Mouse (Mus musculus): ENCODE measurements around the gene Rpa1. TPM values are rescaled to one million over a fixed set of nuclear protein-coding genes. Genes with fewer than 3 reads are reported as not detected.
"Not testable (repeated sequence)": the region's sequence is repeated elsewhere in the genome, so short reads cannot be mapped to it uniquely, and the experiment has no call there.

Rpa1 gene
- polyA plus RNA-seq, 1 experiment, result 76.4 TPM

GRCm38 (mm10) chr11:75304797-75305196 lies 43.3 kb downstream of the Rpa1 start:
- no peak overlapping the region for H3K4me3 ChIP-seq (ENCODE audit: control insufficient read depth, low read depth, low read length)
- no peak for TF ChIP-seq POLR2A (IDR thresholded peaks at IDR 0.05; ENCODE audit: control insufficient read depth, low read depth, low read length)
- TF ChIP-seq CTCF (IDR thresholded peaks at IDR 0.05; ENCODE audit: control insufficient read depth, insufficient read depth, insufficient replicate concordance, low read depth, low read length), result no peak
- no peak overlapping the region for H3K27ac ChIP-seq (ENCODE audit: control insufficient read depth, insufficient read depth, low read depth, low read length)
- H3K4me1 ChIP-seq (ENCODE audit: control insufficient read depth, insufficient read depth, low read length), result no peaks in the 10 kb centered on the region
- no peaks in the 10 kb centered on the region for H3K27me3 ChIP-seq (ENCODE audit: control insufficient read depth, insufficient read depth, low read length)
- H3K36me3 ChIP-seq (ENCODE audit: control insufficient read depth, insufficient read depth, low read length), result peaks cover 1% of the 10 kb centered on the region

- Histone ChIP-seq H3K27me3 (ENCODE audit: control insufficient read depth, insufficient read depth, low read length) (no peaks in the 10 kb centered on the region), H3K36me3 (ENCODE audit: control insufficient read depth, insufficient read depth, low read length) (peaks cover 1% of the 10 kb centered on the region), H3K4me3 (ENCODE audit: control insufficient read depth, low read depth, low read length) (no peak overlapping the region), H3K27ac (ENCODE audit: control insufficient read depth, insufficient read depth, low read depth, low read length) (no peak overlapping the region), H3K4me1 (ENCODE audit: control insufficient read depth, insufficient read depth, low read length) (no peaks in the 10 kb centered on the region)
- TF ChIP-seq CTCF (IDR thresholded peaks at IDR 0.05; ENCODE audit: control insufficient read depth, insufficient read depth, insufficient replicate concordance, low read depth, low read length) (no peak), POLR2A (IDR thresholded peaks at IDR 0.05; ENCODE audit: control insufficient read depth, low read depth, low read length) (no peak)
Observed at GRCm38 (mm10) chr11:75300954-75301353, 47.2 kb downstream of the Rpa1 start.

GRCm38 (mm10) chr11:75299786-75300185 lies 48.3 kb downstream of the Rpa1 start:
- Histone ChIP-seq H3K36me3 (ENCODE audit: control insufficient read depth, insufficient read depth, low read length) (peaks cover 1% of the 10 kb centered on the region), H3K27me3 (ENCODE audit: control insufficient read depth, insufficient read depth, low read length) (no peaks in the 10 kb centered on the region), H3K4me3 (ENCODE audit: control insufficient read depth, low read depth, low read length) (no peak overlapping the region), H3K4me1 (ENCODE audit: control insufficient read depth, insufficient read depth, low read length) (no peaks in the 10 kb centered on the region), H3K27ac (ENCODE audit: control insufficient read depth, insufficient read depth, low read depth, low read length) (no peak overlapping the region)
- TF ChIP-seq POLR2A (IDR thresholded peaks at IDR 0.05; ENCODE audit: control insufficient read depth, low read depth, low read length) (no peak), CTCF (IDR thresholded peaks at IDR 0.05; ENCODE audit: control insufficient read depth, insufficient read depth, insufficient replicate concordance, low read depth, low read length) (no peak)

- Histone ChIP-seq H3K27me3 (ENCODE audit: control insufficient read depth, insufficient read depth, low read length) (no peaks in the 10 kb centered on the region), H3K27ac (ENCODE audit: control insufficient read depth, insufficient read depth, low read depth, low read length) (no peak overlapping the region), H3K4me3 (ENCODE audit: control insufficient read depth, low read depth, low read length) (no peak overlapping the region), H3K36me3 (ENCODE audit: control insufficient read depth, insufficient read depth, low read length) (peaks cover 1% of the 10 kb centered on the region), H3K4me1 (ENCODE audit: control insufficient read depth, insufficient read depth, low read length) (no peaks in the 10 kb centered on the region)
- TF ChIP-seq POLR2A (IDR thresholded peaks at IDR 0.05; ENCODE audit: control insufficient read depth, low read depth, low read length) (no peak), CTCF (IDR thresholded peaks at IDR 0.05; ENCODE audit: control insufficient read depth, insufficient read depth, insufficient replicate concordance, low read depth, low read length) (no peak)
Observed at GRCm38 (mm10) chr11:75298491-75298890, 49.6 kb downstream of the Rpa1 start.

GRCm38 (mm10) chr11:75297631-75298030 lies 50.5 kb downstream of the Rpa1 start:
- no peak for TF ChIP-seq CTCF (IDR thresholded peaks at IDR 0.05; ENCODE audit: control insufficient read depth, insufficient read depth, insufficient replicate concordance, low read depth, low read length)
- TF ChIP-seq POLR2A (IDR thresholded peaks at IDR 0.05; ENCODE audit: control insufficient read depth, low read depth, low read length), result no peak
- no peaks in the 10 kb centered on the region for H3K27me3 ChIP-seq (ENCODE audit: control insufficient read depth, insufficient read depth, low read length)
- peaks cover 1% of the 10 kb centered on the region; the same call in 1 of the 2 replicates for H3K36me3 ChIP-seq (ENCODE audit: control insufficient read depth, insufficient read depth, low read length)
- H3K4me3 ChIP-seq (ENCODE audit: control insufficient read depth, low read depth, low read length), result no peak overlapping the region
- no peaks in the 10 kb centered on the region for H3K4me1 ChIP-seq (ENCODE audit: control insufficient read depth, insufficient read depth, low read length)
- H3K27ac ChIP-seq (ENCODE audit: control insufficient read depth, insufficient read depth, low read depth, low read length), result no peak overlapping the region

- Histone ChIP-seq H3K27ac (ENCODE audit: control insufficient read depth, insufficient read depth, low read depth, low read length) (no peak overlapping the region), H3K4me3 (ENCODE audit: control insufficient read depth, low read depth, low read length) (no peak overlapping the region), H3K4me1 (ENCODE audit: control insufficient read depth, insufficient read depth, low read length) (peaks cover 2% of the 10 kb centered on the region; the same call in 1 of the 2 replicates), H3K36me3 (ENCODE audit: control insufficient read depth, insufficient read depth, low read length) (peaks cover 1% of the 10 kb centered on the region; the same call in 1 of the 2 replicates), H3K27me3 (ENCODE audit: control insufficient read depth, insufficient read depth, low read length) (no peaks in the 10 kb centered on the region)
- TF ChIP-seq CTCF (IDR thresholded peaks at IDR 0.05; ENCODE audit: control insufficient read depth, insufficient read depth, insufficient replicate concordance, low read depth, low read length) (no peak), POLR2A (IDR thresholded peaks at IDR 0.05; ENCODE audit: control insufficient read depth, low read depth, low read length) (no peak)
Observed at GRCm38 (mm10) chr11:75296406-75297005, 51.6 kb downstream of the Rpa1 start.

GRCm38 (mm10) chr11:75295534-75295933 lies 52.6 kb downstream of the Rpa1 start:
- H3K4me1 ChIP-seq (ENCODE audit: control insufficient read depth, insufficient read depth, low read length); H3K36me3 ChIP-seq (ENCODE audit: control insufficient read depth, insufficient read depth, low read length); H3K4me3 ChIP-seq (ENCODE audit: control insufficient read depth, low read depth, low read length); H3K27me3 ChIP-seq (ENCODE audit: control insufficient read depth, insufficient read depth, low read length); H3K27ac ChIP-seq (ENCODE audit: control insufficient read depth, insufficient read depth, low read depth, low read length): not testable (repeated sequence)

GRCm38 (mm10) chr11:75294862-75295261 lies 53.3 kb downstream of the Rpa1 start:
- no peak overlapping the region for H3K4me3 ChIP-seq (ENCODE audit: control insufficient read depth, low read depth, low read length)
- no peaks in the 10 kb centered on the region for H3K36me3 ChIP-seq (ENCODE audit: control insufficient read depth, insufficient read depth, low read length)
- no peak overlapping the region for H3K27ac ChIP-seq (ENCODE audit: control insufficient read depth, insufficient read depth, low read depth, low read length)
- peaks cover 3% of the 10 kb centered on the region for H3K4me1 ChIP-seq (ENCODE audit: control insufficient read depth, insufficient read depth, low read length)
- no peaks in the 10 kb centered on the region for H3K27me3 ChIP-seq (ENCODE audit: control insufficient read depth, insufficient read depth, low read length)
- TF ChIP-seq CTCF (IDR thresholded peaks at IDR 0.05; ENCODE audit: control insufficient read depth, insufficient read depth, insufficient replicate concordance, low read depth, low read length) (no peak), POLR2A (IDR thresholded peaks at IDR 0.05; ENCODE audit: control insufficient read depth, low read depth, low read length) (no peak)
